Mouse (Mus musculus): ENCODE measurements around the gene Lrrc46. TPM values are rescaled to one million over a fixed set of nuclear protein-coding genes. Genes with fewer than 3 reads are reported as not detected.

Gene Lrrc46
- polyA plus RNA-seq, 1 experiment: 824 TPM

- no peaks in the 10 kb centered on the region for H3K36me3 ChIP-seq (ENCODE audit: control insufficient read depth, insufficient read depth, low read length)
- no peaks in the 10 kb centered on the region for H3K27me3 ChIP-seq (ENCODE audit: control insufficient read depth, insufficient read depth, low read length)
- TF ChIP-seq CTCF (IDR thresholded peaks at IDR 0.05; ENCODE audit: control insufficient read depth, insufficient read depth, insufficient replicate concordance, low read depth, low read length): no peak
- TF ChIP-seq POLR2A (IDR thresholded peaks at IDR 0.05; ENCODE audit: control insufficient read depth, low read depth, low read length): no peak
- H3K27ac ChIP-seq (ENCODE audit: control insufficient read depth, insufficient read depth, low read depth, low read length): no peak overlapping the region
- no peaks in the 10 kb centered on the region for H3K4me1 ChIP-seq (ENCODE audit: control insufficient read depth, insufficient read depth, low read length)
- no peak overlapping the region for H3K4me3 ChIP-seq (ENCODE audit: control insufficient read depth, low read depth, low read length)
Measured at GRCm38 (mm10) chr11:97078751-97079150, 37.5 kb upstream of the Lrrc46 start.

- Histone ChIP-seq H3K27me3 (ENCODE audit: control insufficient read depth, insufficient read depth, low read length) (no peaks in the 10 kb centered on the region), H3K27ac (ENCODE audit: control insufficient read depth, insufficient read depth, low read depth, low read length) (no peak overlapping the region), H3K4me1 (ENCODE audit: control insufficient read depth, insufficient read depth, low read length) (no peaks in the 10 kb centered on the region), H3K4me3 (ENCODE audit: control insufficient read depth, low read depth, low read length) (no peak overlapping the region), H3K36me3 (ENCODE audit: control insufficient read depth, insufficient read depth, low read length) (no peaks in the 10 kb centered on the region)
- no peak for TF ChIP-seq POLR2A (IDR thresholded peaks at IDR 0.05; ENCODE audit: control insufficient read depth, low read depth, low read length)
- no peak for TF ChIP-seq CTCF (IDR thresholded peaks at IDR 0.05; ENCODE audit: control insufficient read depth, insufficient read depth, insufficient replicate concordance, low read depth, low read length)
Measured at GRCm38 (mm10) chr11:97074235-97074634, 33.0 kb upstream of the Lrrc46 start.

- Histone ChIP-seq H3K4me1 (ENCODE audit: control insufficient read depth, insufficient read depth, low read length) (peaks cover 6% of the 10 kb centered on the region), H3K36me3 (ENCODE audit: control insufficient read depth, insufficient read depth, low read length) (no peaks in the 10 kb centered on the region), H3K4me3 (ENCODE audit: control insufficient read depth, low read depth, low read length) (no peak overlapping the region), H3K27ac (ENCODE audit: control insufficient read depth, insufficient read depth, low read depth, low read length) (no peak overlapping the region), H3K27me3 (ENCODE audit: control insufficient read depth, insufficient read depth, low read length) (no peaks in the 10 kb centered on the region)
- TF ChIP-seq CTCF (IDR thresholded peaks at IDR 0.05; ENCODE audit: control insufficient read depth, insufficient read depth, insufficient replicate concordance, low read depth, low read length): peak; percentile 33; the same call in 1 of the 2 replicates
- TF ChIP-seq POLR2A (IDR thresholded peaks at IDR 0.05; ENCODE audit: control insufficient read depth, low read depth, low read length): no peak
Measured at GRCm38 (mm10) chr11:97072533-97072932, 31.3 kb upstream of the Lrrc46 start.

- H3K27ac ChIP-seq (ENCODE audit: control insufficient read depth, insufficient read depth, low read depth, low read length): no peak overlapping the region
- no peaks in the 10 kb centered on the region for H3K27me3 ChIP-seq (ENCODE audit: control insufficient read depth, insufficient read depth, low read length)
- peaks cover 14% of the 10 kb centered on the region for H3K4me1 ChIP-seq (ENCODE audit: control insufficient read depth, insufficient read depth, low read length)
- no peak for TF ChIP-seq POLR2A (IDR thresholded peaks at IDR 0.05; ENCODE audit: control insufficient read depth, low read depth, low read length)
- TF ChIP-seq CTCF (IDR thresholded peaks at IDR 0.05; ENCODE audit: control insufficient read depth, insufficient read depth, insufficient replicate concordance, low read depth, low read length): no peak
- no peak overlapping the region for H3K4me3 ChIP-seq (ENCODE audit: control insufficient read depth, low read depth, low read length)
- no peaks in the 10 kb centered on the region for H3K36me3 ChIP-seq (ENCODE audit: control insufficient read depth, insufficient read depth, low read length)
Measured at GRCm38 (mm10) chr11:97071129-97071528, 29.9 kb upstream of the Lrrc46 start.

GRCm38 (mm10) chr11:97069770-97070169 lies 28.6 kb upstream of the Lrrc46 start:
- TF ChIP-seq POLR2A (IDR thresholded peaks at IDR 0.05; ENCODE audit: control insufficient read depth, low read depth, low read length) (no peak), CTCF (IDR thresholded peaks at IDR 0.05; ENCODE audit: control insufficient read depth, insufficient read depth, insufficient replicate concordance, low read depth, low read length) (no peak)
- no peak overlapping the region; the same call in 1 of the 2 replicates for H3K27ac ChIP-seq (ENCODE audit: control insufficient read depth, insufficient read depth, low read depth, low read length)
- peaks cover 20% of the 10 kb centered on the region for H3K4me1 ChIP-seq (ENCODE audit: control insufficient read depth, insufficient read depth, low read length)
- no peaks in the 10 kb centered on the region for H3K27me3 ChIP-seq (ENCODE audit: control insufficient read depth, insufficient read depth, low read length)
- no peaks in the 10 kb centered on the region for H3K36me3 ChIP-seq (ENCODE audit: control insufficient read depth, insufficient read depth, low read length)
- H3K4me3 ChIP-seq (ENCODE audit: control insufficient read depth, low read depth, low read length): no peak overlapping the region

GRCm38 (mm10) chr11:97069333-97069732 lies 28.1 kb upstream of the Lrrc46 start:
- Histone ChIP-seq H3K36me3 (ENCODE audit: control insufficient read depth, insufficient read depth, low read length) (no peaks in the 10 kb centered on the region), H3K27ac (ENCODE audit: control insufficient read depth, insufficient read depth, low read depth, low read length) (no peak overlapping the region), H3K4me3 (ENCODE audit: control insufficient read depth, low read depth, low read length) (no peak overlapping the region), H3K27me3 (ENCODE audit: control insufficient read depth, insufficient read depth, low read length) (no peaks in the 10 kb centered on the region), H3K4me1 (ENCODE audit: control insufficient read depth, insufficient read depth, low read length) (peaks cover 20% of the 10 kb centered on the region)
- TF ChIP-seq POLR2A (IDR thresholded peaks at IDR 0.05; ENCODE audit: control insufficient read depth, low read depth, low read length) (no peak), CTCF (IDR thresholded peaks at IDR 0.05; ENCODE audit: control insufficient read depth, insufficient read depth, insufficient replicate concordance, low read depth, low read length) (no peak)

GRCm38 (mm10) chr11:97066656-97067360 lies 25.6 kb upstream of the Lrrc46 start:
- Histone ChIP-seq H3K4me3 (ENCODE audit: control insufficient read depth, low read depth, low read length) (peak overlapping the region; percentile 80), H3K36me3 (ENCODE audit: control insufficient read depth, insufficient read depth, low read length) (no peaks in the 10 kb centered on the region), H3K27me3 (ENCODE audit: control insufficient read depth, insufficient read depth, low read length) (no peaks in the 10 kb centered on the region), H3K27ac (ENCODE audit: control insufficient read depth, insufficient read depth, low read depth, low read length) (no peak overlapping the region), H3K4me1 (ENCODE audit: control insufficient read depth, insufficient read depth, low read length) (peaks cover 20% of the 10 kb centered on the region)
- no peak for TF ChIP-seq CTCF (IDR thresholded peaks at IDR 0.05; ENCODE audit: control insufficient read depth, insufficient read depth, insufficient replicate concordance, low read depth, low read length)
- TF ChIP-seq POLR2A (IDR thresholded peaks at IDR 0.05; ENCODE audit: control insufficient read depth, low read depth, low read length): peak; percentile 12; the same call in 1 of the 2 replicates

Data from testis, adult 2 months (tissue).